Mouse (Mus musculus): ENCODE measurements around the gene Klhl31.

GRCm38 (mm10) chr9:77624171-77624570 is 12.1 kb upstream of the Klhl31 start:
- TF ChIP-seq CTCF (IDR thresholded peaks at IDR 0.05; ENCODE audit: control insufficient read depth, insufficient read depth, insufficient read length) (no peak), MYOD1 (IDR thresholded peaks at IDR 0.05; ENCODE audit: control insufficient read depth, insufficient read length, low read depth) (no peak)
